Mouse (Mus musculus) hindbrain, embryonic 10.5 days (tissue): ENCODE measurements around the gene Iscu. TPM values are rescaled to one million over a fixed set of nuclear protein-coding genes. Genes with fewer than 3 reads are reported as not detected.

Experiments used
- DNase-seq: peaks from one replicate; pipeline ENCODE4 v3.0.0-alpha.2; 2017; ENCODE audit warnings: low spot score
- H3K27ac ChIP-seq: fragments of 300-500 bp; sonication (generic); 2 replicates; pipeline ENCODE4 v1.5.1; 2016; ENCODE audit warnings: mild to moderate bottlenecking, moderate library complexity
- H3K27me3 ChIP-seq: fragments of 300-500 bp; sonication (generic); 2 replicates; pipeline ENCODE4 v1.6.1; 2016; ENCODE audit warnings: mild to moderate bottlenecking; ENCODE audit not compliant: poor library complexity, insufficient read depth, severe bottlenecking
- H3K36me3 ChIP-seq: fragments of 300-500 bp; sonication (generic); 2 replicates; pipeline ENCODE4 v1.6.1; 2016; ENCODE audit warnings: mild to moderate bottlenecking, moderate library complexity
- H3K4me1 ChIP-seq: fragments of 300-500 bp; sonication (generic); replicated peaks from 2 replicates; pipeline ENCODE4 v1.6.1; 2016; ENCODE audit warnings: mild to moderate bottlenecking
- H3K4me3 ChIP-seq: fragments of 300-500 bp; sonication (generic); 2 replicates; pipeline ENCODE4 v1.5.1; 2016; ENCODE audit warnings: mild to moderate bottlenecking, moderate library complexity
- H3K9me3 ChIP-seq: fragments of 300-500 bp; sonication (generic); 2 replicates; pipeline ENCODE4 v1.6.1; 2016; ENCODE audit warnings: mild to moderate bottlenecking, moderate library complexity
- WGBS: fragments of 180-500 bp; shearing (Covaris S2); methylation state at CpG from one replicate; pipeline ENCODE4 v1.1.7; 2016; 5-methylcytosine and 5-hydroxymethylcytosine counted together
- polyA plus RNA-seq: library from polyadenylated mRNA; unstranded; fragments of >200 nt; fragmentation: Nextera tagmentation; extraction: Ambion mirVana; gene quantifications from 2 replicates; pipeline ENCODE4 v1.2.1, GENCODE M21; 2016

The Iscu gene
- polyA plus RNA-seq, 1 experiment from 2014 or later = 116 TPM

DNA sequence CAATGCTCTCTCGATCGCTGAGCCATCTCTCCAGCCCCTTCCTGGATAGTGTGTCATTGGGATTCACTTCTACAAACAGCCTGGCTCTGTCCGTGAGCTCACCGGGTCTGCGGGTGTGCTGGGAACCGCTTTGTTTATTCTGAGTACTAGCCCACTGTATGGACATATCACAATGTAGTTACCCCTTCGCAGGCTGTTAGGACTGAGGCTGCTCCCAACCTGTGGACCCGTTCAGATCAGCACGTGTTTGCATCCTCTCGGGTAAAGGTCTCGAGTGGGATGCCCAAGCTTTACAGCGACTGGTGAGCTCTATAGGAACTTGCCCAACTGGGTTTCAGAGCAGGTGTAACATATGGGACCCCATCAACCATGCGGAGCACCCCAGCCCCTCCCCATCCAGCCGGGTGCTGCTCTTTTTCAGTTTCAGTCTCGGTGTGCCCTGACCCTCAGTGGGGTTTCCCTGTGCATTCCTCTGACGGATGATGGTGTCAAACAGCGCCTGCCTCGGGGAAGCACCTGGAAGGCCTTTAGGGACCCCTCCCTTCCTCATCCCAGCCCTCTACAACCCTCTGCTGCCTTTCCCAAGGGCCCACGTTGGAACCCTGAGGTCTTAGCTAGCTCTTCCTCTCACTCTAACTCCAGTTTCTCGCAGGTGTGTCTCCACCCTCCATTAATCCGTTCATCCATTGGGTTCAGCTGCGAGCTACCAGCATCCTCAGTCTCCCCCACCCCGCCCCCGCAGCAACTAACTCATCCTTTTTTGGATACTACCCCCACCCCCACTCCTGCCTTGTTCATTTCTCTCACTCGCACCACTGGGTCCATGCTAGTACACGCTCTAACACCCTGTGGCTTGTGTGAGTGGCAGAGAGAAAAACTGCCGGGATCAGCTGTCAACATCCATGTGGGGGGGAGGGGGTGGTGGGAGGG lies 41.8 kb downstream of the Iscu start:
- no peak overlapping the region for H3K4me3 ChIP-seq
- H3K27me3 ChIP-seq = peaks cover 14% of the 10 kb centered on the region
- no peak overlapping the region for H3K27ac ChIP-seq
- WGBS = 37% methylated on average over 27 of the region's 27 CpGs
- H3K36me3 ChIP-seq = no peaks in the 10 kb centered on the region
- DNase-seq = no peak
- peaks cover 24% of the 10 kb centered on the region for H3K4me1 ChIP-seq
- peaks cover 5% of the 10 kb centered on the region; the same call in 1 of the 2 replicates for H3K9me3 ChIP-seq

- Histone ChIP-seq H3K27me3 (peaks cover 14% of the 10 kb centered on the region), H3K27ac (0 out of 2 replicates have a peak overlapping the region, but pooled peaks have one; percentile 53), H3K36me3 (no peaks in the 10 kb centered on the region), H3K9me3 (peaks cover 5% of the 10 kb centered on the region; the same call in 1 of the 2 replicates), H3K4me3 (no peak overlapping the region), H3K4me1 (peaks cover 24% of the 10 kb centered on the region)
- no peak for DNase-seq
- WGBS = 54% methylated on average over 11 of the region's 11 CpGs
Observed at GRCm38 (mm10) chr5:113815041-113815389, 42.5 kb downstream of the Iscu start.

DNA sequence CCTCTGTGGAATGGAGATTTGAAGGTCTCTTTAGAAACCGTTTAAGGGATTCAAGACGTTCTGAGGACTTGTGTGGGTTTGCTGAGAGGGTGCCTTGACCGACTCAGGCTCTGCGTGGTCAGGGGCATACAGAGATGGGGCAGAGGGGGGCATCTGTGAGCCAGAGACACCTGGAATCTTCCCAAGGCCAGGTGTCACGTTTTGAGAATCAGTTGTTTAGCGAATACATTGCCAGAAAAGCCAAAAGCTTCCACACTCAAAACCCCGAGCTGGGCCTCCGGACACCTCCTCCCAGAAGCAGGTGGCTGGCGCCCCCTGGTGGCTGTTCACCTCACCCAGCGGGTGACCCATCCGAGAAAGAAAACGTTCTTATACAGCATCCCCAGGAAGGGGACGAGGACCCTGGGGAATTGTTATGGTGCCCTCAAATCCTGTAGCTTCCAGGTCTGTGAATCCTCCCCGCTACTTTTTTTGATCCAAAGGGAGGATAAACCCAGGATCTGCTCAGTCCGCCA lies 43.1 kb downstream of the Iscu start:
- 13% methylated on average over 15 of the region's 15 CpGs for WGBS

DNA sequence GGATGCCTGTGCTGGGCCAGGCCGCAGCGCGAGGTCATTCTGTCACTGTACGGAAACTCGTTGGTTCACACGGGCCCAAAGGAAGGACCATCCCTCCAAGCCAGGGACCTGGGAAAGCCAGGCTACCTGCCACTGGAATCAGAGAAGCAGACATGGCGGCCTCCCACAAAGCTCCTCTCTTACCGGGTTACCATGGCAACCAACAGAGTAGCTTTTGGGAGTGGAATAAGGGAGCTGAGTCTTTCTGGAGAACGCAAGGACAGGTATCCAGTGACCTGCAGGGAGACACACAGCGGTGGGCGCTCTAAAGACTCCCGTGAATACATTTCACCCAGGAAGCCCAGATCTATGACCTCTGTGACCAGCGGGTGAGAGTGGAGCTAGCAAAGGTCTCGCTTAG lies 46.0 kb downstream of the Iscu start:
- no peak for DNase-seq
- no peaks in the 10 kb centered on the region for H3K36me3 ChIP-seq
- no peak overlapping the region for H3K4me3 ChIP-seq
- H3K27ac ChIP-seq = no peak overlapping the region
- peaks cover 14% of the 10 kb centered on the region for H3K27me3 ChIP-seq
- H3K4me1 ChIP-seq = peaks cover 24% of the 10 kb centered on the region
- H3K9me3 ChIP-seq = no peaks in the 10 kb centered on the region
- WGBS = 71% methylated on average over 14 of the region's 14 CpGs

More for the DNA sequence above, 43.1 kb downstream of the Iscu start:
- H3K27ac ChIP-seq = peak overlapping the region; percentile 53; the same call in 1 of the 2 replicates
- DNase-seq = peak; percentile 88
- peaks cover 24% of the 10 kb centered on the region for H3K4me1 ChIP-seq
- H3K4me3 ChIP-seq = 0 out of 2 replicates have a peak overlapping the region, but pooled peaks have one; percentile 4
- H3K27me3 ChIP-seq = peaks cover 14% of the 10 kb centered on the region
- peaks cover 5% of the 10 kb centered on the region; the same call in 1 of the 2 replicates for H3K9me3 ChIP-seq
- H3K36me3 ChIP-seq = no peaks in the 10 kb centered on the region

DNA sequence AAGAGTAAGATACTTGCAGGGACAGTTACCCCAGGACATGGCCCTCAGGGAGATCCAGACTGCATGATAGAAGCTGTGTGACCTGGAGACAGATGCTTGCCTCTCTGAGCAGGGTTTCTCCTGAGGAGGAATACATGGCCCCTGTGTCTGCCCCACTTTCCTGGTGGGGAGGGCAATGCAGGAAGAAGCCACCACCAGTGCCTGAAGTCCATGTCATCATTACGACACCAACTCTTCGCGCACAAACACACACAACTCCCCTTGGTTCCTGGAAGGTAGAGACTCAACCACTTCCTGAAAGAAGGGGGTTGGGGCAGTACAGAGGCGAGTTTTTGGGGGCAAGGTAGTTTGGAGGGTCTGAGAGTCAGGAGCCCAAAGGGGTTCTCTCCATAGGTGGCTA lies 51.7 kb downstream of the Iscu start:
- Histone ChIP-seq H3K4me3 (no peak overlapping the region), H3K27me3 (no peaks in the 10 kb centered on the region), H3K4me1 (peaks cover 6% of the 10 kb centered on the region; the same call in 1 of the 2 replicates), H3K27ac (no peak overlapping the region), H3K9me3 (no peaks in the 10 kb centered on the region), H3K36me3 (no peaks in the 10 kb centered on the region)
- WGBS = 87% methylated on average over 4 of the region's 4 CpGs
- no peak for DNase-seq

- Histone ChIP-seq H3K9me3 (no peaks in the 10 kb centered on the region), H3K27me3 (no peaks in the 10 kb centered on the region), H3K4me3 (no peak overlapping the region), H3K4me1 (peaks cover 12% of the 10 kb centered on the region), H3K27ac (no peak overlapping the region), H3K36me3 (no peaks in the 10 kb centered on the region)
- DNase-seq = no peak
- WGBS = 85% methylated on average over 7 of the region's 7 CpGs
Observed at GRCm38 (mm10) chr5:113825558-113825957, 53.0 kb downstream of the Iscu start.

GRCm38 (mm10) chr5:113826619-113827018 lies 54.1 kb downstream of the Iscu start:
- Histone ChIP-seq H3K4me1 (peaks cover 12% of the 10 kb centered on the region), H3K27ac (no peak overlapping the region), H3K4me3 (no peak overlapping the region), H3K9me3 (no peaks in the 10 kb centered on the region), H3K36me3 (no peaks in the 10 kb centered on the region), H3K27me3 (no peaks in the 10 kb centered on the region)
- WGBS = 90% methylated on average over 4 of the region's 4 CpGs
- no peak for DNase-seq

Other genes with a start within 250 kb of the Iscu start
- 0.78 and 1.1 TPM in 2 replicates for gene Cmklr1, start 122.3 kb upstream of the Iscu start, polyA plus RNA-seq
- not detected in 2 replicates for gene 1700069L16Rik, start 48.0 kb upstream of the Iscu start, polyA plus RNA-seq
- gene Ficd, start 36.9 kb upstream of the Iscu start, polyA plus RNA-seq = 5.3 and 5.6 TPM in 2 replicates
- gene Sart3, start 238 bp upstream of the Iscu start, polyA plus RNA-seq = 66.0 and 77.9 TPM in 2 replicates
- 34.4 and 46.0 TPM in 2 replicates for gene Tmem119, start 27.8 kb downstream of the Iscu start, polyA plus RNA-seq
- 1.3 and 1.7 TPM in 2 replicates for gene Selplg, start 59.9 kb downstream of the Iscu start, polyA plus RNA-seq
- 248 and 258 TPM in 2 replicates for gene Coro1c, start 136.0 kb downstream of the Iscu start, polyA plus RNA-seq
- gene Ssh1, start 221.1 kb downstream of the Iscu start, polyA plus RNA-seq = 14.8 and 16.9 TPM in 2 replicates
- not detected in 2 replicates for gene Dao, start 231.0 kb downstream of the Iscu start, polyA plus RNA-seq